Mouse (Mus musculus) retina, embryonic 14.5 days (tissue): ENCODE measurements around the gene Atg4a-ps.

ENCODE experiments used
- DNase-seq: peaks from one replicate; pipeline ENCODE4 v3.0.0-alpha.2; 2015; ENCODE audit warnings: low spot score

Atg4a-ps gene

DNA sequence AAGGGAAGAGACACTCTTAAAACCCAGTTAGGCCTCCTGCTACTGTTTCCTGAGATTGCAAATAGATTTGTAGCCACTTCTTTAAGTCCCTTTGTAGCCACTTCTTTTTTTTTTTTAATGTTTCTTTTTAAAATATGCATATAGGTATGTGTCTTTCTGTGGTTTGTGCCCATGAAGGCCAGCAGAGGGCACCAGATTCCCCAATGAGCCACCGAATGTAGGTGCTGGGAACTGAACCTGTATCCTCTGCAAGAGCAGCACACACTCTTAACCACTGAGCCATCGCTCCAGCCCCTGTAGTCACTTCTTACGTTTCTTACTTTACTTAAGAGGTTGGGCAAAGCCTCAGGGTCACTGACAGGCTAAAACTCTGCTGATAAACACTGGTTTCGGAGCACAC, 19.4 kb downstream of the Atg4a-ps start:
- DNase-seq, result no peak

- no peak for DNase-seq
These were observed 20.7 kb downstream of the Atg4a-ps start for GRCm38 (mm10) chr3:103625169-103625568.

GRCm38 (mm10) chr3:103624591-103625051, 21.2 kb downstream of the Atg4a-ps start:
- DNase-seq, result no peak

- no peak for DNase-seq
These were observed 21.9 kb downstream of the Atg4a-ps start for GRCm38 (mm10) chr3:103623893-103624470.

DNA sequence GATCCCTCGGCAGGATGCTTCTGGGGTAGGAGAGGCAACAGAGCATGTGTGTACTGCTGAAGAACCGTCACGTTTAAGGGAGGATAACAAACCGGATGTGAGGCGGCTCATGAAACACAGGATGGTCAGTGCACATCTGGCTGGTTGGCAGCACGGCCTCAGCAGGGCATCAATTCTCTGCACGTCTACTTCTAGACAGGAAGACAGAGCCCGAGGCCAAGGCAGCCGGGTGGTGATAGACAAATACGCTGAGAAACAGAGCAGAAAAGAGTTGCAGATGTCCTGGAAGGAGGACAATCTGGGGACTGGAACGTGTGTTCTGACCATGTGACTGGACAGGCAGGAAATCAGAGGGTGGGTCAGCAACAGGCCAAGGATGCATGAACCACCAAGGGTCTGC, 25.8 kb downstream of the Atg4a-ps start:
- DNase-seq, result no peak

GRCm38 (mm10) chr3:103616981-103617380, 28.9 kb downstream of the Atg4a-ps start:
- DNase-seq, result no peak

DNA sequence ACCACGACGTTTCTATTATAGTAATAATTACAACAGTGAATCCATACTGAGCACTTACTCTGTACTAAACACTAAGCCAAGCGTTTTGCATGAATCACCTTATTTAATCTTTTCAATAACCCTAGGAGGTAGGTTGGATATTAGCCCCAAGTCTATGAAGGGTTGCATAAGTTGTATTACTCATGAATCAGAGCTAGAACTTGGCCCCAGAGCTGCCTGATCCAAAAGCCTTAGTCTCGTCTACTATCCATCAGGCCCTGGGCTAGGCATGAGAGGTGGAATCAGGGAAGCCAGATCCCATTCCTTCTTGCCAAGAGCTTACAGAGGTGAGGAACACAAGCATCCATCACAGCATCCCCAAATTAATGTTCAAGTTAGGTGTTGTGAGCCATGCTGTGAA, 30.2 kb downstream of the Atg4a-ps start:
- no peak for DNase-seq

DNA sequence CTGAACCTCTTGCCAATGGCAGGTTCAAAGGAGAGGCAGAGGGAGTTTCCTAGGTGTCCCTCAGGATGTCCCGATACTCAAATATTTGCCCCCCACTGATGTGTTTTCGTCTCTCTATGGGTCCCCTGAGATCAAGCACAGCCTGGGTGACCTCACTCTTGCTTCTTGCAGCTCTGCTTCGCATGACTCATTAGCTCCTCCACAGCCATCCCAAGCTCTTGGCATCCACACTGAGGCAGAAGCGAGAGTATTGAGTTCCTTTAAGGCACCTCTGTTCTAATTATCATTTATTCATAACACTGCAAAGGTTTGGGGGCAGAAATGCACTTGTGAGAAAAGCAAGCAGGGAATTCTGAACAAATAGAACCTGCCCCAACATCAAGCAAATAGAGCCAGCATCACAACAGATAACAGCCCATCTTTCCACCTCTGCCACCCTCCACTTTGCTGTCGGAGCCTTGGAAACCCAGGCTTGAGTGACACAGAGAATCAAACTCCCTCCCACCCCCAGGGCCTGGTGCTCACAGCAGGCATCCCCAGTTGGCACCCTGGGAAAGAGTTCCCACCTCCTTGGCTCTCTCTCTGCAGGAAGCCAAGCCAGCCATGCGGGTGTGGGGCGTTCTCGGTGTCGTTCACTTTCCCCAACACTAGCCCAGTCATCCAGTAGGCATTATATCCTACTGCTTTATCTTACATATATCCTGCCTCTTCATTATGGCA, 33.1 kb downstream of the Atg4a-ps start:
- DNase-seq, result no peak

DNA sequence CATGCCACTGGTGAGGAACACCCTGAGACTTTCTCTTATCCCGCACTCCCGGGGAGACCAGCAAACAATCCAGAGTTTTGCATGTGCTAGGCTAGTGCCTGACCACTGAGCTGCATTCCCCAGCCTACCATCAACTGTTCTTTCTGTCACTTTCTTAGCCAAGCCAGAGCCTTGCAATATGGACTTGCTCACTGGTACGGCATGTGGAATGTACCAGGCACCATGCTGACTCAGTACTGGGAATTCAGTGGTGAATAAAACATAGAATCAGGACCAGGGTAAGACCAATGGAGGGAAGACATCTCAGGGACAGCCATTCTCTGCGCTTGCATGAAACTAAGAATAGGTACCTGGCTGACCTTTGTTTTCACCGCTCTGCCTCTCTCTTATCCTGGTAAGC, 35.6 kb downstream of the Atg4a-ps start:
- no peak for DNase-seq

GRCm38 (mm10) chr3:103606660-103607595, 38.9 kb downstream of the Atg4a-ps start:
- no peak for DNase-seq

DNA sequence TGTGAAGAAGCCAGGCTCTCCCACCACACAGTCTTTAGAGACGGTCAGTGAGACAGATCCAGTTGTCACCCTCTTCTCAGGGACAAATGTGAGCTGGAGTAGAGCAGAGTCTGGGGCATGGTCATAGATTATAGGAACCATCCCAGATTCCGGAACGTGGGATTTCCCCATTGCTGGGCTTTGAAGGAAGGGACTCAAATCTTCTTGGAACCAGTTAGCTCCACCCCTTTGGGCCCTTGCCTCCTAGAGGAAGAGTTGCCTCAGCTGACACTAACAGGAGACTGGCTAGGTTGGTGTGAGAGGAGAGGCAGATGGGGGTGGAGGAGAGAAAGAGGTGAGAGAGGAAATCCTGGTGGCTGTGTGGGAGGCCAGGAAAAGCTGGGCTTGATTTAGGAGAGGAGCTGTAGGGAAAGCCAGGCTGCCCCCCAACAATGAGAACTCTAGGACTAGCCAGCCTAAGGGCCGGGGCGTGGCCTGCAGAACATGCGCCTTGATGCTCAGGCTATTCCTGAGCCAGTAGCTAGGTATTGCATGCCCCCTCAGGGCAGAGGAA, 39.7 kb downstream of the Atg4a-ps start:
- DNase-seq, result no peak

DNA sequence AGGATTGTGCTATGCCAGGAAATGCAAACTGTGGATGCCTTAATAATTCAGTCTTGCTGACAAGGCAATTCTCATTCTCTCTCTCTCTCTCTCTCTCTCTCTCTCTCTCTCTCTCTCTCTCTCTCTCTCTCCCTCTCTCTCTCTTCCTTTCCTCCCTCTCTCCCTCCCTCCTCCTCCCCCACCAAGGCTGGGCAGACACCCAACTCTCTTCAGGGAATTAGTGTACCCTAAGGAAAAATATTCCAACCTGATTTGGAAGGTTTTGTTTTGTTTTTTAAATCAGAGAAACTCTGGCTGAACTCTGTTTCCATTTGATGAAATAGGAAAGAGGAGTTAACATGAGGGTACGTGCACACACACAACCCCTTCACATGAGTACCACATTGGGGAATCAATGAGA, 44.3 kb downstream of the Atg4a-ps start:
- DNase-seq, result no peak

DNA sequence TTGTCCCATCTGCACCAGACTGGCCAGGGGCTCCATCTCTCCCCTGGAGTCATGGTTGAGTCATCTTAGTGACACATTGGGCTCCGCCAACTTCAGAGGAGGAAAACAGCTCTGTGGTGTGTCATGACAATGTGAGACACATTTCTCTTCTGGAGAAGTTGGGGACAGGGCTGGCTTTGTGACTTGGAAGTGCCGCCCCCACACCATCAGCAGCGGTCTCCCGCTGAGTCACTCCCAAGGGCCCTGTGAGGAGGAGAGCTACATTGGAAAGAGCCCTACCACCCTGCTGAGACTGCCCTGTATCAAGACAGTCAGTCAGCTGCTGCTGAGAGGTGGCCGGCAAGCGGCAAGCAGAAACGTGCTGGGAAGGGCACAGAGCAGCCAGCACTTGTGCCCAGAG, 44.9 kb downstream of the Atg4a-ps start:
- DNase-seq, result no peak

GRCm38 (mm10) chr3:103597586-103597985, 48.3 kb downstream of the Atg4a-ps start:
- DNase-seq, result no peak

- DNase-seq, result peak; percentile 35
These were observed 50.5 kb downstream of the Atg4a-ps start for GRCm38 (mm10) chr3:103595271-103595810.
